Mouse (Mus musculus) urinary bladder, postnatal 4 days (tissue): Measurements from ENCODE around the gene Asb18.

Source experiments
- DNase-seq, 2 experiments: peaks; one replicate each; pipeline ENCODE4 v3.0.0; 2021 to 2022; ENCODE audit warnings: low spot score in 2 of 2

Gene Asb18

DNA sequence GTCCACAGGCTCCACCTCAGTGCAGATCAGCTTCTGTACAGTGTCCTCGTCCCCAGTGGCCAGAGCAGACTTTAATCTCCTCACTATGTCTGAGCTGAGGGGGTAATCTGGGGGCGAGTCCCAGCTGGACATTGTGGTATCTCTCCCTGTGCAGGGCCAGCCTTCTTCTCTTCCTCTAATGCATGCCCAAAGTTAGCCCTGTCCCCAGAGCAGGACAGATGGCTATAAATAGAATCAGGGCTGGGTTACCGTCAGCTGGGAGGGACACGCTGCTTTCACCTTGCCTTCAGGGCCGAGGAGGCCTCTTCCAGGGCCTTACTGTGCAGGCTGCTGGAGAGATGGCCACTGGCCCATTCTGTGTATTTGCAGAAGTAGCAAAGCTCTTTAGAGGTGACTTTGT is at the start of gene Asb18:
TSS of gene Asb18 (minus strand) at position 221 of the 400 bp plus-strand sequence.
- no peak for DNase-seq

DNA sequence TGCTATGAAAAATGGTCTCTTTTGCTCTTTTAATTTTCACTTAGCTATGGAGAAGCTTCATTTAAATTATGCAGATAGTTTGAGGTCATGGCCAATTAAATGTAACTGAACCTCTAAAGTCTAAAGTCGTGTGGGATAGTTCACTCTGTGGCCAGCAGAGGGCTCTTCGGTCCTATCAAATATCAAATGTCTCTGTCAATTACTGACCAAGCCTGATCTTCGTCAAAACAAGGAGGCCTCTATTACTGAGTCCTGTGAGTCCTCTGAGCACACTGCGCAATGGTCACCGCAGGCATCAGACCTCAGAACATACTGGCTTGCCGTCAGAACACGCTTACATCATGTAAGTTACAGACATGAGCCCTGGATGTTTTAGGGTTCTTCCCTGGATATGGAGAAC is 46.1 kb upstream of the Asb18 start:
- no peak for DNase-seq

DNA sequence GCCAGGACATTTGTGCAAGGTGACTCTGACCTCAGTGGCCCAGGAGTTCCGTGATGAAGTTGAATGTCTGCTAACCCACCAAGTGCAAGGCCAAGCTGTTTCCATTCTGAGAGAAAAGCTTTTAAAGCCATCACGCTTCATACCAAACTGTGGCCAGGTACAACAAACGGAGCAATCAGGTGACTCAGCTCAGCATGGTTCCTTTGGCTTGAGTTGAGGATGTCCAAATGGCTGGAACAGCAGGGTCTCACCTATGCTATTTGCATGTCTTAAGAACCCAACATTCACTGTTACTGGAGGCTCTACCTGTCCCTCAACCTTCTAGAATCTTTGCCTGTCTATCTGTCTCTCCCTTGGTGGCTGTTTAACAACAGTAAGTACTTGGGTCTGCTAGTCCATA is 45.6 kb upstream of the Asb18 start:
- no peak for DNase-seq

DNA sequence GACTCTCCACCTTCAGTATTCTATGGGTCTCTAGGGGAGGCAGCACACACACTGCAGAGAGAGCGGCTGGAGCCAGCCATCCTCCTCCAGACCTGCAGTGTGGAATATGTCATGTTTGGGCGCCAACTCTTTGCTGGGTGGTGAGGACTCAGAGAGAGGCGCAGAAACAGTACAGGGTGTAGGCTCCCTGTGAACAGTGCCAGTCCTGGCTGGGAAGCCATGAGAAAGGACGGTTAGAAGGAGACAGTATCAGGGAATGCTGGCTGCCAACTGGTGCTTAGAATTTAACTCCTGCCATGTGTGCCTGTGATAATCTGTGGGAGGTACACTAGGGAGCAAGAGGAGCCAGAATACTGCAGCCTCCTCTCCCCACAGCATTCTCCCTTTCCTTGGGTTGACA is 40.5 kb upstream of the Asb18 start:
- no peak for DNase-seq

DNA sequence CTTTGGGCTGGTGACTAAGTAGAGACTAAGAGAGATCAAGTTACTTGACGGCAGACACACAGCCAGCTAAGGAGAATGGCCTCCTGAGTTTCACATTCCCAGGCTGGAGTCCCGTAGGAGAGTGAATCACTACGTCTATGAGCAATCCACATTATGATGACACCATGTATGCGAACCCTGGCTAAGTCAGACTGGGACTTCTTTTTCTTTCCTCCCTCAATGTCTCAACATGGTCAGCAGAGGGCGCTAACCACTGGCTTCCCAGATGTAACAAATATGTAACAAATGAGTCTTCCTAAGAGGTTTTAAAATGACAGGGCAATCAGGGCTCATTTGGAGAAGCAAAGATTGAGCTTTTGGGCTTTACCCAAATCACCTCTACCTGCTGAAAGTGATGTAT is 36.9 kb upstream of the Asb18 start:
- no peak for DNase-seq

DNA sequence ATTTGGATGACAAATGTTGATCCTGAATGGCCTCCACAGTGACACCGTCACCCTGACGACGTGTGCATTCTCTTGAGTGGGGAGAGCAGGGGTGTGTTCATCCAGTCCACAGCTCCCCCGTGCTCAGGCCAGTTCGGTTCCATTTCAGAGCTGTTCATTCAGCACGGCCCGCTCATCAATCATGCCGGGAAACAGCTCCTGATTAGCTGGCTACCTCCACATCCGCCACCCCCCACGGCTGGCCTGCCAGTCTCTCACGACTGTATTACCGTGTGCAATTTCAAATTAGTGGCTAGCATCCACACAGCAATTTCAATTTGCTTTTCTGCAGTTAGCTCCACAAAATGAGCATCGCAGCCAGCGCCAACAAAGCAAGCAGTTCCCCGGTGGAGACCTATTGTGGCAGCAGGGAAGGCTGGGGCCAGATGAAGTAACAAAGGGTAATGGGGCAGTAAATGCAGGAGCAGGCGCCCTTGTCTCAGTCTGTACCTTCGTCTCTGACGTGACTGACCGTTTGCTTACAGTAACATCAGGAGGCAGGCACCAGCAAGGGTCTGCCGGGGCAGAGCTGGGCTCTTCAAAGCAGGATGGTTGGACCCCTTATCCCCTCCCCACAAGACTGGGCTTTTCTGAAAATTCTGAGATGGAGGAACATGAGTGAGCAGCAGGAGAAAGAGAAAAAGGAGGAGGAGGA is 35.7 kb upstream of the Asb18 start:
- DNase-seq, result no peak

DNA sequence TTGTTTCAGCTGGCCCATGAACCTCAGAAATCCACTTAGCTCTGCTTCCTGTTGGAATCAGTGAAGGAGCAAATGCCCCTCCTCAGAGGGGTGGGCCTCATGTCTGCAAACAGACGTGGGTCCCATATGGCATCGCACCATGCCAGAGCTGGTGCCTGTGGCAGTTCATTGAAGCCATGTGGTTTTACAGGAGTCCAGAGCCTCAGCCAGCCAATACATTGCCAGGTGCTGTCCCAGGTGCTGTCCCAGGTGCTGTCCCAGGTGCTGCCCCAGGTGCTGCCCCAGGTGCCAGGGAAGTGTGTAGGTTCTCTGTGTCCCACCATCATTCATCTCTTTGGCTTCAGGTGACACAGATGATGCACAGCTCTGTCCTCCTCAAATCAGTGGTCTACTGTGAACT is 13.8 kb upstream of the Asb18 start:
- DNase-seq, result no peak

DNA sequence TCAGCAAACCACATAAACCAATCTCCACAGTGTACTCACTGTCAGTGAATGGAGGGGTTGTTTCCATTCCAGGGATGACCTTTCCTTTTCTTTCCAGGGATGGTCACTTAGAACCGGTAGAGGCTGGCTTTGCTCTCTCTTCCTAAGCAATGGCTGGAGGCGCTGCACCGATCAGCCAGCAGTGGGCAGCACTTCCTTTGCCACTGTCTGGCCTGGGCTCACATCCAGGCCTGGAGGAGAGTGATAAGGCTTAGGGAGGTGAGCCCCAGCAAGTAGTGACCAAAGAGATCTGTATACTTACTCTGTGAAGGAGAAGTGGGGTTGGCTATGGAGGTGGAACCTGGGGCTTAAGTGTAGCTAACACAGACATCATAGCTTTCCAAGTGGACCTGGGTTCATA is 12.5 kb upstream of the Asb18 start:
- no peak for DNase-seq

DNA sequence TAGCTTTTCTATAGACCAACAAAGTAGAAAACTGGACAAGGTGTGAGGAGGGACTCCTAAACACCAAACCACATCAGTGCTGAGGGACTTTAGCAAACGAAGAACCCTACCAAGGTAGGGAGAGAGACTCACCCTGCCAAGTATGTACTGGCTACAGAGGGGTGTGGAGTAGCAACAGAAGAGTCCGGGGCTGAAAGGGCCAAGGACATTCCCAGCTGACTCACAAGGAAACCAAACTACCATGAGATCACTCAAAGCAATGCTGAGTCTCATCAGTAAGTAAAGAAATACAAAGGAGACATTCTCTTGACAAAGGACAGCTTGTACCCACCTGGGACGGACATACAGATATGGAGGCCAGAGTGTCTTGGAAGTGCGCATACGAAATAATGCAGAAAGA is 5.9 kb upstream of the Asb18 start:
- no peak for DNase-seq

DNA sequence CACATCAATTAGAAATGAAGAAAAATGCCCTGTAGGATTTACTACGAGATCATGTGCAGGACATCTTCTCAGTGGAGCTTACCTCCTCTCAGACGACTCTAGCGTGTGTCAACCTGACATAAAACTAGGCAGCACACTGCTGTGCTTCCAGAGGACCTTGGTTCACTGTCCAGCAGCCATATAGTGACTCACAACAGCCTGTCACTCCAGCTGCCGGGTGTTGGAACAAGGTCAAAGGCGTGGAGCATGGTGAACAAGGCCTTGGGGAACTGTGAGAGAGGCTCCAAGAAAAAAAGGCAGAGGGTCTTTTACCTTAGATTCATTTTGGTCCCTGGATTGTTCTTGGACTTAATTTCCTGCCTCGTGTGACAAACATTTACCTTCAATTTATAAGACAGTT is 3.6 kb upstream of the Asb18 start:
- DNase-seq, result no peak

DNA sequence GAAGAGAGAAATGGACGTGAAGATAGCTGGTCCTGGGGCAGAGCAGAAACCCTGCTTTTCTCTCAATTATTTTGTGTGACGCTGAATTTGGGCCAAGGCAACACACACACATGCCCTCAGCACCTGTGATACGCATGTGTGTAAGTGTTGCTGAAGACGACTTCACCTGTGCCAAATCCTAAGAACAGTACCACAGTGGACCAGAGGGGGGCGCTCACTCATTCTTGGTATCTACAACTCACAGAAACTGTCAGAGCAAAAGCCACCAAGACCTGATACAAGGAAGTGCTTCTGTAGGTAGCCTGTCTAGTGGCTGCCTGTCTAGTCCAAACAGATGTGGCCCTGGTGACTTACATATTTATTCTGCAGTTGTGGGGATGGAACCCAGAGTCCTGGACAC is 1.2 kb downstream of the Asb18 start:
- DNase-seq, result no peak

DNA sequence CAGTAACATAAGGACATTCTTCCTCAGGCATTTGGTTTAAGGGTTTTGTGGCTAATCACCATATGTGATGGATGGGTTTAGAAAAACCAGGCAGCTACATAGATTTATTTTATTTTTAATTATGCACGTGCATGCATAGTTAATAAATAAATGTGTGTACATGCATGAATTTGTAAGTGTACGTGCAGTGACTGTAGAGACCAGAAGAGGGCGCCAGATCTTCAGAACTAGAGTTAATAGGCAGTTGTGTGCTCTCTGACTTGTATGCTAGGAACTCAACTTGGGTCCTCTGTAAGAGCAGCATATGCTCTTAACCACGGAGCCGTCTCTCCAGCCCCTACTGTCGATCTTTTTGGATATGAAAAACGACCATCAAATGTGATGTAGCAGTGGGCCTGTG is 1.6 kb downstream of the Asb18 start:
- no peak for DNase-seq

DNA sequence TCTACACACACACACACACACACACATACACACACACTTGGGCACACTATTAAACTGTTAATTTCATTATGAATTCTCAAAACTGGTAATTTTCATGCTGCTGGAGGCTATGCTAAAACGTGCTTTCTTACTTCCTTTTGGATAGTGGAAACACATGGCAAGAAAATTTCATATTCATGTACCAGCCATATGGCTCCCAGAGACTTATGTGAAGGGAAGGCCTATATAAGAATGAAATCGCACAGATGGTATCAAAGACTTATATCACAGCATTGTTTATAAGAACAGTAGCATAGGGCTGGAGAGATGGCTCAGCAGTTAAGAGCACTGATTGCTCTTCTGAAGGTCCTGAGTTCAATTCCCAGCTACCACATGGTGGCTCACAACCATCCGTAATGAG is 2.3 kb downstream of the Asb18 start:
- no peak for DNase-seq

DNA sequence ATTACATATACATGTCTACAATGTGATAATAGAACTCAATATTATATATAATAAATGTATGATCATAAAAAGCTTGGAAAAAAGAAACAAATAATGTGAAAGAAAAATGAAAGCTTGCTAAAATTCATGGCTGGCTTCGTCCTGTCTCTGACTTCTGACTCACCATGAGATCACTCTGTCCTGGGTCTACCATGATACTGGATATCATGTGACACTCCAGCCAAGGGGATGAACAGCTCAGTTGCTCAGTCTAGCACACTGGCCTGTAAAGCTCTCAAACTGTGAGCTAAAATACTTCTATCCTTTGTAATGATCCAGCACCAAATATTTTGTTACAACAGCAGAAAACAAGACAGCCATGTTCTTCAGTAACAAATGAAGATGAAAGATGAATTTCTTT is 4.4 kb downstream of the Asb18 start:
- no peak for DNase-seq

DNA sequence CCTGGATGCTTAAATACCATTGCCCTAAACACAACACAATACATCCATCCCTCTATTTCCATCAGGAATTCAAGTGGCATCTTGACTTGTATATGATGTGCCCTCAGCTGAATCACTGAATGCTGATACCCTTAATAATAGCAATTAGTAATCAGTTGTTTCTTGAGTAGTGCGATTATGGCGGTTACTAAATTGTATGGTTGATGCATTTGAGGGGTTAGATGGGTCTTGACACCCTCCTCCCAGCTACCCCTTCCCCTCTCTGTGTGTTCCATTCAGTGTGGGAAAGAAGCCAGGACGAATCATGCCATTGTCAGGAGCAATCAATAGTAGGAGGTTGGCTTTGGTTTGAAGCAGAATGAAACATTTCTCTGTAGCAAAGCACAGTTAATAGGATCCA is 5.3 kb downstream of the Asb18 start:
- DNase-seq, result no peak

DNA sequence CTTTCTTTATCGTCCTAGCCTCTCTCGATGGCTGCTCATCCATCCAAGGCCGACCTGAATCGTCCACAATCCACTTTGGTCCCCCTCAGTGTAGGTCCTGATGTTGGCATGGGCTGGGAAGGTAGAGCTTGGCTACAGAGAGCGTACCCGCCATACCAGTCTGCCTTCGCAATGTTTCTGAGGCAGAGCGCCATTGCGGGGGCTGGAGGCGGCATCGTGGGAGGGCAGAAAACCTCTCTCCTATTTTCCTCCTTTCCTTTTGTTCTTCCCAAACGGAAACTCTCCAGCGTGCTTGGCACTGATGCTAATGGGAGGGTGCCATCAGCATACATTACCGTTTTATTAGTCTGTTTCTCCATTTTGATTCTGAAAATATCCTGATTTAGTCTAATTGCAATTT is 7.8 kb downstream of the Asb18 start:
- DNase-seq, result no peak

DNA sequence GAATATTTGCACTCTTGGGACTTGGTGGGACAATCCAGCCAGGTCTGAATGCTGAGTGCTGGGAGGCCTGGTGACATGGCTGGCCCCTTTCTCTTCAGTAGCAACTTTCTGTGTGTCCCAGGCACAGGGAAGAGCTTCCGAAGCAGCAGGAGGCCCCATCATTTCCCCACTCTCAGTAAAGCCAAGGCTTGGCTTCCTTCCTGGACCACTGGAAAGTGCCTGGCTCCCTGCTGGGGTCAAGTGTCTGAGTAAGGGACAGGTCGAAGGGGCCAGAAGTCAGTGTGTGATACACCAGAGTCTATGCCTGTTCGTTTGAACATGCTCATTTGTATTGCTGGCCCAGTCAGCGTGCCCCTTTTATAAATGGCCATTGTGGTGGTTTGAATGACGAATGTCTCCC is 13.5 kb downstream of the Asb18 start:
- DNase-seq, result no peak

DNA sequence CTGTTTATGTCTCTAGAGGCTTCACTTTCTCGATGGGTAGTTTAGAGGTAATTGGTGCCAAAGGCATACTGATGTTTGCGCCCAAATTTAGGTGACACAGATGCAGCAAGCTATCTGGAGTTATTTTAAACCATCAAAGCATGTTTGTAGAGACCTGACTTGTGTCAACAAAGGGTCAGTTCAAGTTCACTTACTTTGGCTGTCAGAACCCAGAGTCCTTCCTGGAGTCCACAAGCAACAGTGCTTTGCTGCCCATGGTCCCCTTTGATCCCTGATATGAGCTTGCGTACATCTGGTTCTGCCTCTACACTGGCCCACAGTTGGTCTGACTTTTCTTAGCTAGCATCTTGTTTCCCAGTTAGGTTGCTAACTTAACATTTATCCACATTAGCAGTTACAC is 14.6 kb downstream of the Asb18 start:
- DNase-seq, result no peak

DNA sequence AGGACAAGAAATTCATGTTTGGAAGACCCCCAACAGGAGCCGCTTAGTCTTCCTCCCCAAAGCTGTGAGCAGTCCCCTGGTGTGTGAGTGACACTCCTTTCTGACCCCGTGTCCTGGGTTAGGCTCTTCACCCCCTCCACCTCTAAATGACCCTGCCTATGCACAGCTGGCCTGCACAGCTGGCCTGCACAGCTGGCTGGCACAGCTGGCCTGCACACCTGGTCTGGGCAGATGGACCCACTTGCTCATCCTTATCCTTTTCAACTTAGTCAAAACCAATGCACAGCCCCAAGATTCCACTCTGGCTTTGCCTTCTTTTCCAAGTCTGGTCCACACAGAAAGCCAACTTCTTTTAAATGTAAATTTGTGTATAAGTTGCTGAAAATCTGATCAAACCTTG is 15.8 kb downstream of the Asb18 start:
- no peak for DNase-seq

DNA sequence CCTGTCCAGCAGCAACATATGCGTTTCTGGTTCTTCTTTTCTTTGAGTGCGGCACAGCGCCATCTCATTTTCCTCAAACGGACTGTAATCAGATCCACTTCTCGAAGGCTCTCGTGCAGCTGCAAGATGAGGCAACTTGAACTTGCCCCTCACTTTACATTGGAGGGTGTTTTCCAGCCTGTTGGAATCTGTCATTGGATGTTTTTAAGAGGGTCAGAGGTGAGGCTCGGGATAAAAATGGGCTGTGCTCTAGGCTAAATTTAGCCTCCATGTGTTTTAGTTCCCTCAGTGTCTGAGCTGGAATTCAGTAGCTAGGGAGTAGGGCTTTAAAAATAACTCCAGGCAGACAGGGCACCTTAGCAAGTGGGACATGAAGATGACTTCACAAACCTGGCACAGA is 16.4 kb downstream of the Asb18 start:
- no peak for DNase-seq

DNA sequence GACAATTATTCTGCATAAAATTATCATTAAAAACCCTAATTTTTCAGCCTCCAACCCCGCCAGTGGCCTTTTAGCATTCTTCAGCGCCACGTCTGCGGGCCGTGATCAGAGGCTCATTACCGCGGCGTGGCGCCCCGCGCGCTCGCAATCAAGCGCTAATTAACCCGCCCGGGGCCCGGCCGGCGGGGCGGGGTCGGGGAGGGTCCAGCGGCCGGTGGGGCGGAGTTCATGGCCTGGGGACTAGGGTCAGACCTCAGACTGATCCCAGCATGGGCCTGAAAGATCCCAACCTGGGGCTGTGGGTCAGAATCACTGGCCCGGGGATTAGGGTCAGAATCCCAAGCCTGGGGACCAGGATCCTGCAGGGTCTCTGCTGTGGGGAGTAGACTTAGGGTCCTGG is 22.2 kb downstream of the Asb18 start:
- DNase-seq, result no peak

DNA sequence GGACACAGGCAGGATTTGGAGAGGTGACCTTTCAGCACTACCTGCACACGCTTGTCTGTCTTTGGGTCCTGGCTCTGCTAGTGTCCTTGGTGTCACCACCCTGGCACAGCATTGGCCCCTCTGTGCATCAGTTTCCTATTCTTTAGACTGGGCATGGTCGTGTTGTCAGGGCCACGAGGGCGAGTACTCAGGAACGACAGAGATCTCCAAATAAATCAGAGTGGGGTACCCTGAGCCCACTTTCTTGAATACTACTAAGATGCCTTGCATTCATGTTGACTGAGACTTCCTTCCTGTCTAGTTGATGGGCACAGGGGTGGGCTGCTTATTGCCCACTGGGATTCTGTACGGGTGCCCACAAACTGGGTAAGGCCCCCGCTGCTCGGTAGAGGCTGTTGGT is 37.2 kb downstream of the Asb18 start:
- DNase-seq, result no peak

DNA sequence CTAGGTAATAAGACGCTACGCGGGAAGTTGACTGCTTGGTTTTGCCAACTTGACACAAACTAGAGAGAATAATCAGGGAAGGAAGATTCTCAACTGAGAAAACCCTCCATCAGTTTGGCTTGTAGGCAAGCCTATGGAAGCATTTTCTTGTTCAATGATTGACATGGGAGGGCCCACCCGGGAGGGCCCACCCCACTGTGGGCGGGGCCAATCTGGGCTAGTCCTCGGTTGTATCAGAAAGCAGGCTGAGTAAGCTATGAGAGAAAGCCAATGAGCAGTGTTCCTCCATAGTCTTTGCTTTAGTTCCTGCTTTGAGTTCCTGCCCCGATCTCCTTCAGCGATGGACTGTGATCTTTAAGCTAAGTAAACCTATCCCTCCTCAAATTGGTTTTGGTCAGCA is 38.1 kb downstream of the Asb18 start:
- no peak for DNase-seq

DNA sequence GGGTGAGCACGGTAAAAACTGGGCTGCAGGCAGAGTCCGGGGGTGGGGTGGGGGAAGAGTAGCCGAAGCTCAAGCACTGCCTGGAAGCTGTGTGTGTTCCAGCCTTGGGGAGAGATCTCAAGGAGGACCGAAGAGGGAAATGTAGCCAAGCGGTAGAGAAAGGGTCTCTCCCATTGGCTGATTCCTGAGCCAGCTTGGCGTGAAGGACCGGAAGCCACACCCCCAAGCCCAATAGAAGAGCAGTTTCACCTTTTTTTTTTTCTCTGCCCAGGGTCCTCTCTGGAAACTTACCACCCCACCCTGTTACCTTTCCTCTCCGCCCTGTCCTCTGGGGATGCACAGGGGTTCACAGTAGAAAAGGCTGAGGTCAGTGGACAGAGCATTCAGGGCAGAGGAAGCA is 39.9 kb downstream of the Asb18 start:
- no peak for DNase-seq

DNA sequence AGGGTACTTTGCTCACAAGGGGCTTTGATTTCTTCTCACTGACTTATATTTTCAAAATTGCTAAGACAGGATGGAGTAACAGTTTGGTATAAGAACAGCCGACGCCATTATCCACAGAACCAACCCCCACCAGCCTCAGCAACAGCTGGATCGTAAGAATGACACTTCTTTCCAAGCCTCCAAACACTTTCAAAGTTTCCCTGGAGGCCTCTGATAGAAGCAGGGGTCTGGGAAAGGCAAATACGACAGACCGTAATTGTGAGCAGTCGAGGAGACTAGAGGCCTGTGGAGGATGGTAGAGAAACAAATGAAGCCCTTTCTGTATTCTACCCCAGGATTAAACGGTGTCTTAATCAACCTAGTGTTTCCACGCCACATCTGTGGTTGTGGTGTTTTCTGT is 42.6 kb downstream of the Asb18 start:
- no peak for DNase-seq
